7 mouse cellular contexts compared by ENCODE assay signal in genomic region chr2:13278114-13278862, GRCm38 (mm10). TPM values are rescaled to one million over a fixed set of nuclear protein-coding genes. Genes with fewer than 3 reads are reported as not detected.
A peak's percentile ranks its signal among the peaks of the same experiment; 100 is the strongest.
DNase-seq lines count a peak whose midpoint lies in the region; ATAC-seq and TF ChIP-seq lines count a peak whose summit lies in the region.

No protein-coding gene starts in this region.

- H3K9me3 ChIP-seq in lung, embryonic 15.5 days: no peaks in the 10 kb centered on the region
- H3K9me3 ChIP-seq in heart, postnatal 0 days (replicated peaks; ENCODE audit: control insufficient read depth, low read length): no peaks in the 10 kb centered on the region
- no peaks in the 10 kb centered on the region for H3K9me3 ChIP-seq in midbrain, postnatal 0 days (ENCODE audit: low read length)

- no peak for DNase-seq in lung, postnatal 36 days
- DNase-seq in heart, postnatal 0 days (ENCODE audit: low spot score): peak; percentile 55
- DNase-seq in midbrain, postnatal 0 days (ENCODE audit: low spot score): peak; percentile 47
- DNase-seq in urinary bladder, postnatal 14 days (ENCODE audit: low spot score): no peak
- DNase-seq in left cerebral cortex, adult 8-10 months (ENCODE audit: low spot score in 2 of 2): no peak

- TF ChIP-seq EP300 in heart, postnatal 0 days (IDR thresholded peaks at IDR 0.05; ENCODE audit: low read depth): no peak

- no peaks in the 10 kb centered on the region for H3K27me3 ChIP-seq in lung, embryonic 15.5 days
- no peaks in the 10 kb centered on the region for H3K27me3 ChIP-seq in heart, postnatal 0 days (ENCODE audit: control insufficient read depth, insufficient read depth, low read length)
- no peaks in the 10 kb centered on the region for H3K27me3 ChIP-seq in midbrain, postnatal 0 days (ENCODE audit: insufficient read depth, low read length)

- TF ChIP-seq CTCF in bone marrow, adult 2 months (IDR thresholded peaks at IDR 0.05; ENCODE audit: control insufficient read depth, insufficient read depth, low read length): 0 out of 2 replicates have a peak, but pooled peaks have one; percentile 35
- TF ChIP-seq CTCF in heart, postnatal 0 days (IDR thresholded peaks at IDR 0.05; ENCODE audit: low read depth): peak; percentile 67
- peak; percentile 83 for TF ChIP-seq CTCF in midbrain, postnatal 0 days (IDR thresholded peaks at IDR 0.05)

- peak overlapping the region; percentile 13; the same call in 1 of the 2 replicates for H3K4me2 ChIP-seq in lung, embryonic 15.5 days
- peak overlapping the region; percentile 32; the same call in 1 of the 2 replicates for H3K4me2 ChIP-seq in heart, postnatal 0 days (ENCODE audit: low read depth, low read length)
- no peak overlapping the region for H3K4me2 ChIP-seq in midbrain, postnatal 0 days (ENCODE audit: low read depth, low read length, poor library complexity, severe bottlenecking)

- no peak for TF ChIP-seq POLR2A in bone marrow, adult 2 months (IDR thresholded peaks at IDR 0.05; ENCODE audit: borderline replicate concordance, control insufficient read depth, low read depth, low read length)

- ATAC-seq in lung, embryonic 15.5 days (ENCODE audit: borderline replicate concordance, extremely low read depth, low FRiP score, low TSS enrichment): peak; percentile 39; the same call in 1 of the 2 replicates
- ATAC-seq in heart, postnatal 0 days (ENCODE audit: insufficient read depth, low read depth): no peak
- ATAC-seq in midbrain, postnatal 0 days (ENCODE audit: low FRiP score): no peak; the same call in 1 of the 2 replicates

- H3K4me1 ChIP-seq in lung, embryonic 15.5 days: no peaks in the 10 kb centered on the region
- no peaks in the 10 kb centered on the region; the same call in 1 of the 2 replicates for H3K4me1 ChIP-seq in bone marrow, adult 2 months (ENCODE audit: control insufficient read depth, insufficient read depth, low read length)
- no peaks in the 10 kb centered on the region for H3K4me1 ChIP-seq in heart, postnatal 0 days (ENCODE audit: control insufficient read depth, insufficient read depth)
- H3K4me1 ChIP-seq in midbrain, postnatal 0 days (ENCODE audit: insufficient read depth, low read length): no peaks in the 10 kb centered on the region

- no peak overlapping the region for H3K27ac ChIP-seq in lung, embryonic 15.5 days
- H3K27ac ChIP-seq in bone marrow, adult 2 months (ENCODE audit: control insufficient read depth, insufficient read depth, low read depth, low read length, poor library complexity): no peak overlapping the region
- no peak overlapping the region for H3K27ac ChIP-seq in heart, postnatal 0 days (ENCODE audit: low read depth)
- no peak overlapping the region for H3K27ac ChIP-seq in midbrain, postnatal 0 days (ENCODE audit: low read depth, low read length)

- 50% methylated on average over 10 of the region's 10 CpGs for WGBS in lung, embryonic 15.5 days
- WGBS in bone marrow, adult 2 months: 53% methylated on average over 10 of the region's 10 CpGs
- WGBS in heart, postnatal 0 days: 43% methylated on average over 10 of the region's 10 CpGs
- WGBS in midbrain, postnatal 0 days: 57% methylated on average over 10 of the region's 10 CpGs

- H3K9ac ChIP-seq in lung, embryonic 15.5 days: no peak overlapping the region
- no peak overlapping the region for H3K9ac ChIP-seq in heart, postnatal 0 days (replicated peaks; ENCODE audit: low read depth, low read length)
- no peak overlapping the region for H3K9ac ChIP-seq in midbrain, postnatal 0 days (replicated peaks; ENCODE audit: low read length, poor library complexity, severe bottlenecking)

- no peak overlapping the region for H3K4me3 ChIP-seq in lung, embryonic 15.5 days
- H3K4me3 ChIP-seq in bone marrow, adult 2 months (replicated peaks; ENCODE audit: control insufficient read depth, low read depth, low read length): no peak overlapping the region
- H3K4me3 ChIP-seq in heart, postnatal 0 days (ENCODE audit: low read depth, low read length): no peak overlapping the region
- H3K4me3 ChIP-seq in midbrain, postnatal 0 days (ENCODE audit: low read depth, low read length): no peak overlapping the region

- H3K36me3 ChIP-seq in lung, embryonic 15.5 days: no peaks in the 10 kb centered on the region
- H3K36me3 ChIP-seq in heart, postnatal 0 days (replicated peaks; ENCODE audit: control insufficient read depth, insufficient read depth, low read length): no peaks in the 10 kb centered on the region
- no peaks in the 10 kb centered on the region for H3K36me3 ChIP-seq in midbrain, postnatal 0 days (ENCODE audit: insufficient read depth, low read length)

RNA-seq across cellular contexts. Expression of gene Rsu1, which starts 7.1 kb away (rescaled TPM):
- polyA plus RNA-seq in lung, embryonic 15.5 days (2015; fragmentation: Nextera tagmentation; extraction: Ambion mirVana): 165 and 168 TPM in 2 replicates
- 38.0 and 70.8 TPM in 2 replicates for polyA plus RNA-seq in bone marrow, adult 2 months (2011; ENCODE audit: insufficient read depth, insufficient read length, low replicate concordance, missing spikeins)
- 175 and 202 TPM in 2 replicates for total RNA-seq in heart, postnatal 0 days (2014; rRNA removed; ENCODE audit: low replicate concordance)
- polyA plus RNA-seq in heart, postnatal 0 days (2015; fragmentation: Nextera tagmentation; extraction: Ambion mirVana): 125 and 126 TPM in 2 replicates
- total RNA-seq in midbrain, postnatal 0 days (2014; rRNA removed): 57.9 and 114 TPM in 2 replicates
- 80.9 and 85.8 TPM in 2 replicates for polyA plus RNA-seq in midbrain, postnatal 0 days (2015; fragmentation: Nextera tagmentation; extraction: Ambion mirVana)
- total RNA-seq in left cerebral cortex, adult 8-10 months (2022): 10 to 100 TPM; 29.8 to 42.3 (median 32.0) TPM

Comparison
In these comparisons a context has a peak if more than half of its experiments do, and no peak if none do; other contexts are left out.
1. DNase-seq: peak in heart, postnatal 0 days (single experiment) and midbrain, postnatal 0 days (single experiment); none in lung, postnatal 36 days (single experiment), urinary bladder, postnatal 14 days (single experiment) and left cerebral cortex, adult 8-10 months (0 of 2).
2. Peak in every context shown above with its lines, with median percentiles within 50 percentile points of each other: CTCF ChIP-seq.